Mouse (Mus musculus) limb, embryonic 14.5 days (tissue): Measurements from ENCODE around the gene Cdhr2. TPM values are rescaled to one million over a fixed set of nuclear protein-coding genes. Genes with fewer than 3 reads are reported as not detected.
A peak's percentile ranks its signal among the peaks of the same experiment; 100 is the strongest.

Experiments
- ATAC-seq: fragments of 200-750 bp; cut with Nextera tagmentation; 2 replicates; pipeline ENCODE4 v1.8.0; 2017; ENCODE audit warnings: low read depth, moderate number of reproducible peaks, moderate TSS enrichment; ENCODE audit not compliant: low FRiP score
- DNase-seq: peaks from one replicate; pipeline ENCODE4 v3.0.0-alpha.2; 2015; ENCODE audit warnings: low spot score
- H3K27ac ChIP-seq: fragments of 300-500 bp; sonication (generic); replicated peaks from 2 replicates; pipeline ENCODE4 v1.5.1; 2014; ENCODE audit warnings: low read depth, mild to moderate bottlenecking, low read length, moderate library complexity, mixed read lengths
- H3K27me3 ChIP-seq: fragments of 300-500 bp; sonication (generic); 2 replicates; pipeline ENCODE4 v1.6.1; 2014; ENCODE audit warnings: low read length, mixed read lengths; ENCODE audit not compliant: control insufficient read depth, insufficient read depth
- H3K36me3 ChIP-seq: fragments of 300-500 bp; sonication (generic); 2 replicates; pipeline ENCODE4 v1.6.1; 2014; ENCODE audit warnings: mild to moderate bottlenecking, low read length, moderate library complexity, mixed read lengths; ENCODE audit not compliant: control insufficient read depth, insufficient read depth
- H3K4me1 ChIP-seq: fragments of 300-500 bp; sonication (generic); 2 replicates; pipeline ENCODE4 v1.6.1; 2014; ENCODE audit warnings: antibody characterized with exemption, low read length, mixed read lengths; ENCODE audit not compliant: control insufficient read depth, insufficient read depth
- H3K4me2 ChIP-seq: fragments of 300-500 bp; sonication (generic); replicated peaks from 2 replicates; pipeline ENCODE4 v1.6.1; 2014; ENCODE audit warnings: low read depth, mild to moderate bottlenecking, low read length, moderate library complexity; ENCODE audit not compliant: severe bottlenecking
- H3K4me3 ChIP-seq: fragments of 300-500 bp; sonication (generic); replicated peaks from 2 replicates; pipeline ENCODE4 v1.5.1; 2014; ENCODE audit warnings: low read length
- H3K9ac ChIP-seq: fragments of 300-500 bp; sonication (generic); 2 replicates; pipeline ENCODE4 v1.6.1; 2014; ENCODE audit warnings: mild to moderate bottlenecking, low read depth, low read length, moderate library complexity; ENCODE audit not compliant: severe bottlenecking
- H3K9me3 ChIP-seq: fragments of 300-500 bp; sonication (generic); 2 replicates; pipeline ENCODE4 v1.6.1; 2016; ENCODE audit warnings: low read length; ENCODE audit not compliant: control insufficient read depth
- POLR2A ChIP-seq: fragments of 200-500 bp; IDR thresholded peaks from 2 replicates; pipeline ENCODE4 v1.8.0; 2012; ENCODE audit warnings: inconsistent platforms, mild to moderate bottlenecking, moderate library complexity, borderline replicate concordance; ENCODE audit not compliant: insufficient read depth, insufficient read length; ENCODE audit errors: extremely low read depth
- WGBS: fragments of 180-500 bp; shearing (Covaris S2); extraction: QIAGEN DNeasy Blood & Tissue Kit; methylation state at CpG from one replicate; pipeline ENCODE4 v1.1.7; 2014; 5-methylcytosine and 5-hydroxymethylcytosine counted together
- polyA plus RNA-seq, 2 experiments: library from polyadenylated mRNA; depleted of rRNA in 1 of 2; stranded (reverse) in 1 of 2; unstranded in 1 of 2; fragments of >200 nt; fragmentation: Nextera tagmentation in 1 of 2; extraction: Ambion mirVana in 1 of 2; gene quantifications; 2 replicates each; pipeline versions ENCODE4 v1.2.1 to v1.2.3; 2012 to 2014

The Cdhr2 gene
- polyA plus RNA-seq, 2 experiments = 0.06 TPM

DNA sequence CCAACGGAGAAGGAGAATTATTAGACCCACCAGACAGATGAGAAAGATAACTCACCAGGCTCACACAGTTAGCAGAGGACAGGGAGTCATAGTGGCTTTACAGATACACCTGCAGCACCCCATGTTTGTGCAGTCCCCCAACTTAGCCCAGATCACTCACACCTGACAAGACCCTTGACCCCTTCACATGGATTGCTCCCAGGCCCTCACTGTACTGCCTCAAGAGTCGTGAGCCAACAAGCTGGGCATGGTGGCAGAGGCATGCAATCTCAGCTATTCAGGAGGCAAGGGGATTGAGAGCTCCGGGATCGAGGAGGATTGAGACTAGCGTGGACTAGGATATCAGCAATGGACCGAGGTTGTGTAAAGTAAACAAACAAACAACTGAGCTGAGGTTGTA, 52.5 kb downstream of the Cdhr2 start:
- Histone ChIP-seq H3K4me2 (no peak overlapping the region), H3K4me1 (peaks cover 10% of the 10 kb centered on the region), H3K4me3 (no peak overlapping the region), H3K9me3 (no peaks in the 10 kb centered on the region), H3K27ac (no peak overlapping the region), H3K36me3 (no peaks in the 10 kb centered on the region), H3K27me3 (peaks cover 20% of the 10 kb centered on the region), H3K9ac (no peak overlapping the region)
- ATAC-seq = no peak
- no peak for DNase-seq
- TF ChIP-seq POLR2A = no peak
- 71% methylated on average over 6 of the region's 6 CpGs for WGBS

DNA sequence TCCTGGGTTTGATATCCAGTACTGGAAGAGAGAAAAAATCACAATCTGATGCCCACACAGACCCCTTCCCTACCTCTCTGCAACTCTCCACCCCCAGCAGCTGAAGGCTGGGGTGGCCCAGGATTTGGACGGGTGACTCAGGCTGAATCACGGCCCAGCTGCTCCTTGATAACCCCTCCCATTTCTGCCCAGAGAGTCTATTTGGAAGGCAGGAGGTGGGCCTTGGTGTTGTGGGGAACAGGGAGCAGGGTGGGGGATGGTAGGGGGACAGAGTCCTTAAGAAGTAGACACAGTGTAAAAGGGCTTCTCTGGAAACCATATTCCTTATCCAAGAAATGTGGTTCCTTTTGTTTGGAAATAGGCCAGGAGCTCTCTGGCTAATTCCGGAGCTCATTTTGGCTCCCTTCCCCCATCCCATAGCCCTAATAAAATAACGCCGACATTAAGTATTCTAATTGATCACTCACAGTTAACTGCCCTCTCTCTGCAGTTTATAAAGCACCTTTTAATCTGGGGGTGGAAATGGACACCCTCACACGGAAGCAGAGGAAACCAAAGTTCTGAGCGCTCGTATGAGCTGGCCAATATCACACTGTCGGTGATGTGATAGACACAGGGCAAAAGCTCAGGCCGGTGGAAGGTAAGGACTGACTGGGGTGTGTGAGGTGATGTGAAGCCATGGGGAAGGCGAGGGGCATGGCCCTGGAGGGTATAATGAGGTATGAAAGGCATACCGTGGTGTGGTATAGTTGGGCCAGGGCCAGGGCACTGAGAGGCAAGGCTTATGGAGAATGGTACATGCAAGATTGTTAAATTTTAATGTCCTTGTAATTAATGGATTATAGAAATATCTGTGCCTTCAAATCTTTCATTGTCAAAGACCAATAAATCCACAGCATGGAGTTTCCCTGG, 53.2 kb downstream of the Cdhr2 start:
- Histone ChIP-seq H3K27ac (no peak overlapping the region), H3K4me1 (peaks cover 10% of the 10 kb centered on the region), H3K9ac (no peak overlapping the region), H3K9me3 (no peaks in the 10 kb centered on the region), H3K4me2 (no peak overlapping the region), H3K36me3 (no peaks in the 10 kb centered on the region), H3K27me3 (peaks cover 20% of the 10 kb centered on the region), H3K4me3 (no peak overlapping the region)
- TF ChIP-seq POLR2A = no peak
- 36% methylated on average over 12 of the region's 12 CpGs for WGBS
- ATAC-seq (no peak), DNase-seq (no peak)

DNA sequence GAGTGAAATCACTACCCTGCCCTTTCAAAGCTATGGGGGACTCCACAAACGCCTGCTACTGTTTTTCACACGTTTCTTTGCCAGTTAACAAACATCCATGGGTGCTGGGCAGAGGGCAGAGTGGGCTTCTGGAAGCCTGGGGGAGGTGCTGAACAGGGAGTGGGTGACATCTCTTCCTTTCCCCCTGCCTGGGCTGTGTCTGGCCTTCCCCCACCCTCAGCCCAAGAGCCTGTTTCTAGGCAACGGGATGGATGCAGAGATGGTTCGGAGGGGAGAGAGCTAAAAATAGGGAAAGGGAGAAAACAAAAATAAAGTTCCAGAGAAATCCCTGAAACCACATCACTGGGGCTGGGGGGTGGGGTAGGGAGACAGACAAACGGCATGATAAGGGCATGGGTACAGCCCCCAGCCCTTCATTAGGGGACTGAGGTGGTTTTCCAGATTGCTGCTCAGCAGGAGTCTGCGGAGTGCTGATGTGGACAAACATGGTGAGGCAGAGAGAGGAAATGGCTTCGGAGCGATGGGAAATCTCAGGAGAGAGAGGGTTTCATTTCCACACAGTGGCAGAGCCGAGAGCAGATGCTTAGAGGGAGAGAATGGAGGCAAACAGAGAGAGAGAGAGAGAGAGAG, 54.1 kb downstream of the Cdhr2 start:
- Histone ChIP-seq H3K9ac (no peak overlapping the region), H3K4me1 (peaks cover 6% of the 10 kb centered on the region), H3K27ac (no peak overlapping the region), H3K4me2 (no peak overlapping the region), H3K36me3 (no peaks in the 10 kb centered on the region), H3K4me3 (no peak overlapping the region), H3K9me3 (no peaks in the 10 kb centered on the region), H3K27me3 (peaks cover 16% of the 10 kb centered on the region)
- TF ChIP-seq POLR2A = no peak
- ATAC-seq = no peak
- WGBS = 20% methylated on average over 9 of the region's 9 CpGs
- DNase-seq = no peak

DNA sequence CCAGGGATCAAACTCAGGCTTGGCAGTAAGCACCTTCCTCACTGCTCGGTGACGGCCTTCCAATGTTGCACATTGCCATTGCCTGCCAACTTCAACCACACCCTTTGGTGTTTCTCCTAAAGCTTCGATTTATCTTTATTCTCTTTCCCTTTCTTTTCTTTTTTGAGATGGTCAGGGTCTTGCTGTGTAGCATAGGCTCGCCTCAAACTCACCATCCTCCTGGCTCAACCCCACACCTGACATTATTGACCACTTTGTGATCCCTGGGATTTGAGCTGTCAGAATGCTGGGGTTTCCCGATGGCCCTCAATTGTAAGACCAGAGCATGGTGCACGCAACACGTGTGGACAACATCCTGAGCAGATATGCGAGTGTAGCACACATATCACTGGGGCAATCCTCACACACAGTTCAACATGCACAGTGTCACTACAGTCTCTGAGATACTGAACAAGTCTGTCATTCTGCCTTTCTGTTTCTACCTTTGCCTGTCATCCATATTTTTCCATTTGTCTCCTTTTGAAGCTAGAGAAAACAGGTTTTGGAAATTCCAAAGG, 55.0 kb downstream of the Cdhr2 start:
- DNase-seq (no peak), ATAC-seq (no peak)
- Histone ChIP-seq H3K4me3 (no peak overlapping the region), H3K27ac (no peak overlapping the region), H3K9ac (no peak overlapping the region), H3K27me3 (peaks cover 12% of the 10 kb centered on the region), H3K9me3 (no peaks in the 10 kb centered on the region), H3K4me1 (peaks cover 6% of the 10 kb centered on the region), H3K4me2 (no peak overlapping the region), H3K36me3 (no peaks in the 10 kb centered on the region)
- WGBS = 83% methylated on average over 8 of the region's 8 CpGs
- no peak for TF ChIP-seq POLR2A

DNA sequence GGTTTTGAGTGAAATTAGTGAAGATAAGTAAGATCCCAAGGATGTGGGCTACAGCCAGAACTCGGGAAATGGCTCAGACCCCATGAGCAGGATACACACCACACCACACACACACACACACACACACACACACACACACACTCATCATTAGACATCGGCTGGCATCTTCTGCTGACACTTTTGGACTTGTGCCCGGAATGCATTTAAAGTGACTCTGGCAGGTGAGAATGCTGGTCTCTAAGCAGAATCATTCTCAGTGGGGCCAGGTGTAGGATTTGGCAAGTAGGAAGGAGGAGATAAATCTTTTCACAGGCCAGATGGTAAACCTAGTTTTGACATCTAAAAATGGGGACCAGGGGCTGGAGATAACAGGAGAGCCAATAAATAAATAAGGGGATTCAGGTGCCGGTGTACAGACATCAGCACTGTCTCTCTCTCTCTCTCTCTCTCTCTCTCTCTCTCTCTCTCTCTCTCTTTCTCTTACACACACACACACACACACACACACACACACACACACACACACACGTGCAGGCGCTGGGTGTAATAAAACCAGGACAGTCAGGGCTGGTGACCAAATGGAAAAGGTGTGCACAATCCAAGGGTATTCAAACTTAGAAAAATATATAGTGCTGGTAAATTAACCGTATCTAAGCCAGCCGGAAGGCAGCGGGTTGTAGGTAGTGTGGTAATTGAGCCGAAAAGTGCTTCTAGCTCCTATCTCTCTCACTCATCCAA, 56.0 kb downstream of the Cdhr2 start:
- Histone ChIP-seq H3K9me3 (no peaks in the 10 kb centered on the region), H3K27ac (no peak overlapping the region), H3K4me1 (peaks cover 6% of the 10 kb centered on the region), H3K4me2 (peak overlapping the region; percentile 61; the same call in 1 of the 2 replicates), H3K27me3 (peaks cover 12% of the 10 kb centered on the region), H3K9ac (no peak overlapping the region), H3K36me3 (no peaks in the 10 kb centered on the region), H3K4me3 (peak overlapping the region; percentile 29; the same call in 1 of the 2 replicates)
- DNase-seq (no peak), ATAC-seq (no peak)
- 42% methylated on average over 10 of the region's 10 CpGs for WGBS
- TF ChIP-seq POLR2A = no peak
